Mouse (Mus musculus) limb, embryonic 15.5 days (tissue): ENCODE measurements around the gene Zfp46. TPM values are rescaled to one million over a fixed set of nuclear protein-coding genes. Genes with fewer than 3 reads are reported as not detected.

Experiments
- ATAC-seq: fragments of 200-750 bp; cut with Nextera tagmentation; 2 replicates; pipeline ENCODE4 v1.8.0; 2017; ENCODE audit warnings: low read depth, moderate TSS enrichment; ENCODE audit not compliant: insufficient number of reproducible peaks, low FRiP score, low TSS enrichment
- H3K27ac ChIP-seq: fragments of 300-500 bp; sonication (generic); 2 replicates; pipeline ENCODE4 v1.5.1; 2015; ENCODE audit warnings: moderate library complexity, mild to moderate bottlenecking, inconsistent platforms
- H3K27me3 ChIP-seq: fragments of 300-500 bp; sonication (generic); 2 replicates; pipeline ENCODE4 v1.6.1; 2015; ENCODE audit warnings: inconsistent platforms
- H3K36me3 ChIP-seq: fragments of 300-500 bp; sonication (generic); 2 replicates; pipeline ENCODE4 v1.6.1; 2015; ENCODE audit warnings: inconsistent platforms
- H3K4me1 ChIP-seq: fragments of 300-500 bp; sonication (generic); 2 replicates; pipeline ENCODE4 v1.6.1; 2015; ENCODE audit warnings: inconsistent platforms
- H3K4me2 ChIP-seq: fragments of 300-500 bp; sonication (generic); 2 replicates; pipeline ENCODE4 v1.6.1; 2015; ENCODE audit warnings: mild to moderate bottlenecking, inconsistent platforms
- H3K4me3 ChIP-seq: fragments of 300-500 bp; sonication (generic); 2 replicates; pipeline ENCODE4 v1.5.1; 2015; ENCODE audit warnings: mild to moderate bottlenecking, inconsistent platforms
- H3K9ac ChIP-seq: fragments of 300-500 bp; sonication (generic); 2 replicates; pipeline ENCODE4 v1.6.1; 2015; ENCODE audit warnings: inconsistent platforms
- H3K9me3 ChIP-seq: fragments of 300-500 bp; sonication (generic); 2 replicates; pipeline ENCODE4 v1.6.1; 2016; ENCODE audit warnings: inconsistent platforms
- WGBS: fragments of 180-500 bp; shearing (Covaris S2); methylation state at CpG from one replicate; pipeline ENCODE4 v1.1.7; 2015; 5-methylcytosine and 5-hydroxymethylcytosine counted together
- polyA plus RNA-seq: library from polyadenylated mRNA; unstranded; fragments of >200 nt; fragmentation: Nextera tagmentation; extraction: Ambion mirVana; gene quantifications from 2 replicates; pipeline ENCODE4 v1.2.1, GENCODE M21; 2015

Gene Zfp46
- polyA plus RNA-seq, 1 experiment from 2014 or later = 25.9 TPM

- WGBS = 1% methylated on average over 46 of the region's 46 CpGs
- Histone ChIP-seq H3K4me3 (peak within 1 kb of the TSS; percentile 48), H3K9me3 (no peaks in the 10 kb centered on the region), H3K27me3 (peaks cover 56% of the 10 kb centered on the region), H3K4me1 (peaks cover 45% of the 10 kb centered on the region), H3K9ac (peak within 1 kb of the TSS; percentile 39), H3K27ac (peak within 1 kb of the TSS; percentile 51), H3K36me3 (peaks cover 24% of the 10 kb centered on the region), H3K4me2 (peak within 1 kb of the TSS; percentile 93)
- ATAC-seq = no peak; the same call in 1 of the 2 replicates
Observed at GRCm38 (mm10) chr4:136247729-136248463, 36.6 kb upstream of the Zfp46 start, which contains the start of gene Tcea3. Gene Tcea3 (plus strand): TSS chr4:136247729.

GRCm38 (mm10) chr4:136248464-136249331 lies 35.8 kb upstream of the Zfp46 start:
- Histone ChIP-seq H3K9ac (peak overlapping the region; percentile 39), H3K4me3 (peak overlapping the region; percentile 48), H3K4me1 (peaks cover 45% of the 10 kb centered on the region), H3K4me2 (peak overlapping the region; percentile 93), H3K27me3 (peaks cover 52% of the 10 kb centered on the region), H3K27ac (peak overlapping the region; percentile 51), H3K36me3 (peaks cover 16% of the 10 kb centered on the region), H3K9me3 (no peaks in the 10 kb centered on the region)
- no peak for ATAC-seq
- WGBS = 1% methylated on average over 35 of the region's 37 CpGs

GRCm38 (mm10) chr4:136249332-136249647 lies 35.2 kb upstream of the Zfp46 start:
- peak overlapping the region; percentile 48 for H3K4me3 ChIP-seq
- no peak overlapping the region for H3K9ac ChIP-seq
- peaks cover 10% of the 10 kb centered on the region for H3K36me3 ChIP-seq
- ATAC-seq = no peak
- H3K27me3 ChIP-seq = peaks cover 52% of the 10 kb centered on the region
- no peaks in the 10 kb centered on the region for H3K9me3 ChIP-seq
- 0 out of 2 replicates have a peak overlapping the region, but pooled peaks have one; percentile 29 for H3K27ac ChIP-seq
- H3K4me1 ChIP-seq = peaks cover 45% of the 10 kb centered on the region
- peak overlapping the region; percentile 93 for H3K4me2 ChIP-seq
- 14% methylated on average over 11 of the region's 11 CpGs for WGBS

- Histone ChIP-seq H3K4me3 (0 out of 2 replicates have a peak overlapping the region, but pooled peaks have one; percentile 48), H3K4me2 (peak overlapping the region; percentile 93)
- no peak for ATAC-seq
Observed at GRCm38 (mm10) chr4:136249780-136250179, 34.7 kb upstream of the Zfp46 start.

GRCm38 (mm10) chr4:136255919-136256318 lies 28.6 kb upstream of the Zfp46 start:
- Histone ChIP-seq H3K9ac (no peak overlapping the region), H3K27ac (no peak overlapping the region), H3K4me1 (peaks cover 5% of the 10 kb centered on the region), H3K27me3 (no peaks in the 10 kb centered on the region; the same call in 1 of the 2 replicates), H3K4me2 (no peak overlapping the region), H3K36me3 (no peaks in the 10 kb centered on the region), H3K9me3 (no peaks in the 10 kb centered on the region), H3K4me3 (no peak overlapping the region)
- 39% methylated on average over 6 of the region's 6 CpGs for WGBS
- ATAC-seq = no peak

More at GRCm38 (mm10) chr4:136249780-136250179, 34.7 kb upstream of the Zfp46 start:
- Histone ChIP-seq H3K27me3 (peaks cover 49% of the 10 kb centered on the region), H3K36me3 (0 out of 2 replicates have a peak, but pooled peaks cover 6% of the 10 kb centered on the region), H3K9me3 (no peaks in the 10 kb centered on the region), H3K27ac (peak overlapping the region; percentile 48), H3K4me1 (peaks cover 45% of the 10 kb centered on the region), H3K9ac (no peak overlapping the region)
- 31% methylated on average over 9 of the region's 9 CpGs for WGBS

- Histone ChIP-seq H3K9ac (no peak overlapping the region), H3K36me3 (no peaks in the 10 kb centered on the region), H3K4me3 (no peak overlapping the region), H3K9me3 (no peaks in the 10 kb centered on the region), H3K4me2 (no peak overlapping the region), H3K27ac (no peak overlapping the region), H3K27me3 (no peaks in the 10 kb centered on the region), H3K4me1 (peaks cover 5% of the 10 kb centered on the region)
- WGBS = 62% methylated on average over 10 of the region's 10 CpGs
- no peak for ATAC-seq
Observed at GRCm38 (mm10) chr4:136256696-136257095, 27.8 kb upstream of the Zfp46 start.

GRCm38 (mm10) chr4:136259916-136260315 lies 24.6 kb upstream of the Zfp46 start:
- Histone ChIP-seq H3K27me3 (peaks cover 3% of the 10 kb centered on the region), H3K36me3 (no peaks in the 10 kb centered on the region), H3K4me2 (no peak overlapping the region), H3K4me1 (peaks cover 5% of the 10 kb centered on the region), H3K9ac (no peak overlapping the region), H3K9me3 (no peaks in the 10 kb centered on the region), H3K4me3 (no peak overlapping the region), H3K27ac (no peak overlapping the region)
- ATAC-seq = no peak
- WGBS = 64% methylated on average over 3 of the region's 3 CpGs

- Histone ChIP-seq H3K4me1 (peaks cover 5% of the 10 kb centered on the region), H3K9me3 (no peaks in the 10 kb centered on the region), H3K4me3 (no peak overlapping the region), H3K4me2 (no peak overlapping the region), H3K36me3 (no peaks in the 10 kb centered on the region), H3K27me3 (peaks cover 5% of the 10 kb centered on the region), H3K27ac (no peak overlapping the region), H3K9ac (no peak overlapping the region)
- no peak for ATAC-seq
- WGBS = 40% methylated on average over 10 of the region's 10 CpGs
Observed at GRCm38 (mm10) chr4:136260491-136261180, 23.8 kb upstream of the Zfp46 start.

- ATAC-seq = no peak
- Histone ChIP-seq H3K27me3 (peaks cover 5% of the 10 kb centered on the region), H3K27ac (no peak overlapping the region), H3K9me3 (no peaks in the 10 kb centered on the region), H3K9ac (no peak overlapping the region), H3K4me2 (no peak overlapping the region), H3K4me3 (no peak overlapping the region), H3K4me1 (peaks cover 5% of the 10 kb centered on the region), H3K36me3 (no peaks in the 10 kb centered on the region)
- 77% methylated on average over 10 of the region's 10 CpGs for WGBS
Observed at GRCm38 (mm10) chr4:136261912-136262311, 22.6 kb upstream of the Zfp46 start.

- H3K36me3 ChIP-seq = no peaks in the 10 kb centered on the region
- WGBS = 89% methylated on average over 4 of the region's 4 CpGs
- H3K27ac ChIP-seq = no peak overlapping the region
- peaks cover 5% of the 10 kb centered on the region for H3K27me3 ChIP-seq
- ATAC-seq = no peak
- H3K4me2 ChIP-seq = no peak overlapping the region
- peaks cover 5% of the 10 kb centered on the region for H3K4me1 ChIP-seq
- H3K9me3 ChIP-seq = no peaks in the 10 kb centered on the region
- no peak overlapping the region for H3K4me3 ChIP-seq
- no peak overlapping the region for H3K9ac ChIP-seq
Observed at GRCm38 (mm10) chr4:136263555-136263954, 20.9 kb upstream of the Zfp46 start.

GRCm38 (mm10) chr4:136266716-136267343 lies 17.7 kb upstream of the Zfp46 start:
- Histone ChIP-seq H3K9ac (no peak overlapping the region), H3K4me1 (no peaks in the 10 kb centered on the region), H3K4me2 (no peak overlapping the region), H3K27ac (no peak overlapping the region), H3K36me3 (no peaks in the 10 kb centered on the region), H3K4me3 (no peak overlapping the region), H3K27me3 (peaks cover 5% of the 10 kb centered on the region), H3K9me3 (no peaks in the 10 kb centered on the region)
- WGBS = 81% methylated on average over 9 of the region's 9 CpGs
- ATAC-seq = no peak
